8 mouse cellular contexts compared by ENCODE assay signal in genomic region chr9:106447951-106448350, GRCm38 (mm10). TPM values are rescaled to one million over a fixed set of nuclear protein-coding genes. Genes with fewer than 3 reads are reported as not detected.
DNase-seq lines count a peak whose midpoint lies in the region; ATAC-seq and TF ChIP-seq lines count a peak whose summit lies in the region.

No protein-coding gene starts in this region.

- H3K27ac ChIP-seq in heart, embryonic 11.5 days (ENCODE audit: low read depth, low read length): peak overlapping the region; percentile 59
- H3K27ac ChIP-seq in bone marrow macrophage, adult 2 months (ENCODE audit: insufficient read depth, low read depth, low read length): peak overlapping the region; percentile 55
- peak overlapping the region; percentile 63 for H3K27ac ChIP-seq in hindbrain, embryonic 16.5 days (ENCODE audit: low read depth, low read length)
- peak overlapping the region; percentile 32 for H3K27ac ChIP-seq in midbrain, embryonic 11.5 days (ENCODE audit: low read depth, low read length)

- ATAC-seq in heart, embryonic 11.5 days (replicated peaks; ENCODE audit: insufficient number of reproducible peaks, low FRiP score, low TSS enrichment): no peak
- no peak; the same call in 1 of the 2 replicates for ATAC-seq in hindbrain, embryonic 16.5 days
- ATAC-seq in midbrain, embryonic 11.5 days (ENCODE audit: low FRiP score): 0 out of 2 replicates have a peak, but pooled peaks have one; percentile 10
- no peak for ATAC-seq in CD4-positive, CD25-positive, alpha-beta regulatory T cell, adult 4 months

- H3K4me3 ChIP-seq in heart, embryonic 11.5 days (ENCODE audit: low read depth, low read length): peak overlapping the region; percentile 51; the same call in 1 of the 2 replicates
- peak overlapping the region; percentile 84 for H3K4me3 ChIP-seq in bone marrow macrophage, adult 2 months (ENCODE audit: insufficient read depth, low read length)
- H3K4me3 ChIP-seq in hindbrain, embryonic 16.5 days (ENCODE audit: low read length): peak overlapping the region; percentile 68
- no peak overlapping the region for H3K4me3 ChIP-seq in midbrain, embryonic 11.5 days (ENCODE audit: low read depth, low read length)

- no peaks in the 10 kb centered on the region for H3K36me3 ChIP-seq in heart, embryonic 11.5 days (ENCODE audit: control insufficient read depth, insufficient read depth, low read length)
- H3K36me3 ChIP-seq in hindbrain, embryonic 16.5 days (ENCODE audit: control insufficient read depth, insufficient read depth, low read length): no peaks in the 10 kb centered on the region
- no peaks in the 10 kb centered on the region for H3K36me3 ChIP-seq in midbrain, embryonic 11.5 days (ENCODE audit: control insufficient read depth, insufficient read depth, low read length)

- H3K9ac ChIP-seq in heart, embryonic 11.5 days (ENCODE audit: low read depth, low read length): peak overlapping the region; percentile 44; the same call in 1 of the 2 replicates
- peak overlapping the region; percentile 83 for H3K9ac ChIP-seq in hindbrain, embryonic 16.5 days (ENCODE audit: low read depth, low read length)
- peak overlapping the region; percentile 70; the same call in 1 of the 2 replicates for H3K9ac ChIP-seq in midbrain, embryonic 11.5 days (ENCODE audit: low read length)

- 37% methylated on average over 9 of the region's 9 CpGs for WGBS in heart, embryonic 11.5 days (ENCODE audit: insufficient replicate concordance)
- WGBS in hindbrain, embryonic 16.5 days: 35% methylated on average over 9 of the region's 9 CpGs
- 39% methylated on average over 9 of the region's 9 CpGs for WGBS in midbrain, embryonic 11.5 days

- TF ChIP-seq CTCF in bone marrow macrophage, adult 2 months (IDR thresholded peaks at IDR 0.05; ENCODE audit: low read depth, low read length): no peak

- no peaks in the 10 kb centered on the region for H3K9me3 ChIP-seq in heart, embryonic 11.5 days (replicated peaks; ENCODE audit: control insufficient read depth, low read length)
- H3K9me3 ChIP-seq in hindbrain, embryonic 16.5 days (ENCODE audit: control insufficient read depth, low read length): no peaks in the 10 kb centered on the region
- H3K9me3 ChIP-seq in midbrain, embryonic 11.5 days (ENCODE audit: control insufficient read depth, low read length): no peaks in the 10 kb centered on the region

- H3K27me3 ChIP-seq in heart, embryonic 11.5 days (ENCODE audit: control insufficient read depth, insufficient read depth, low read length): peaks cover 7% of the 10 kb centered on the region
- H3K27me3 ChIP-seq in hindbrain, embryonic 16.5 days (replicated peaks; ENCODE audit: control insufficient read depth, insufficient read depth, low read length): no peaks in the 10 kb centered on the region
- H3K27me3 ChIP-seq in midbrain, embryonic 11.5 days (ENCODE audit: control insufficient read depth, insufficient read depth, low read length): no peaks in the 10 kb centered on the region

- peaks cover 35% of the 10 kb centered on the region for H3K4me1 ChIP-seq in heart, embryonic 11.5 days (ENCODE audit: control insufficient read depth, insufficient read depth, low read length)
- H3K4me1 ChIP-seq in bone marrow macrophage, adult 2 months (ENCODE audit: control insufficient read depth, insufficient read depth, low read length): peaks cover 7% of the 10 kb centered on the region
- peaks cover 36% of the 10 kb centered on the region for H3K4me1 ChIP-seq in hindbrain, embryonic 16.5 days (ENCODE audit: control insufficient read depth, insufficient read depth, low read depth, low read length)
- H3K4me1 ChIP-seq in midbrain, embryonic 11.5 days (ENCODE audit: control insufficient read depth, insufficient read depth, low read length): peaks cover 36% of the 10 kb centered on the region

- no peak for TF ChIP-seq POLR2A in bone marrow macrophage, adult 2 months (IDR thresholded peaks at IDR 0.05; ENCODE audit: borderline replicate concordance, low read depth, low read length)

- DNase-seq in heart, adult 11 months: no peak
- no peak for DNase-seq in midbrain, embryonic 11.5 days (ENCODE audit: low spot score, missing footprints)
- no peak for DNase-seq in yolk sac, embryonic 10.5 days (ENCODE audit: low spot score)
- no peak for DNase-seq in ovary, postnatal 14 days (ENCODE audit: low spot score)

- H3K4me2 ChIP-seq in heart, embryonic 11.5 days: peak overlapping the region; percentile 85
- H3K4me2 ChIP-seq in hindbrain, embryonic 16.5 days (ENCODE audit: low read length): peak overlapping the region; percentile 80
- H3K4me2 ChIP-seq in midbrain, embryonic 11.5 days: peak overlapping the region; percentile 80

RNA-seq across cellular contexts. Expression of gene Abhd14a, which starts 0.5 kb away (rescaled TPM):
- 41.2 and 41.9 TPM in 2 replicates for polyA plus RNA-seq in heart, embryonic 11.5 days (2014; fragmentation: Nextera tagmentation; extraction: Ambion mirVana)
- 5.4 and 8.3 TPM in 2 replicates for polyA plus RNA-seq in bone marrow macrophage, adult 2 months (2012; ENCODE audit: insufficient read depth, insufficient read length, missing spikeins)
- 83.8 and 87.8 TPM in 2 replicates for polyA plus RNA-seq in hindbrain, embryonic 16.5 days (2015; fragmentation: Nextera tagmentation; extraction: Ambion mirVana)
- 30.8 and 34.5 TPM in 2 replicates for polyA plus RNA-seq in midbrain, embryonic 11.5 days (2014; fragmentation: Nextera tagmentation; extraction: Ambion mirVana)
- polyA plus RNA-seq in CD4-positive, CD25-positive, alpha-beta regulatory T cell, adult 4 months (2017; shearing (Covaris generic)): 10 to 100 TPM; 10.5 to 24.2 TPM

RNA-seq across cellular contexts. Expression of gene Abhd14b, which starts 0.7 kb away (rescaled TPM):
- polyA plus RNA-seq in heart, embryonic 11.5 days (2014; fragmentation: Nextera tagmentation; extraction: Ambion mirVana): 4.7 and 5.0 TPM in 2 replicates
- polyA plus RNA-seq in bone marrow macrophage, adult 2 months (2012; ENCODE audit: insufficient read depth, insufficient read length, missing spikeins): 27.6 and 32.0 TPM in 2 replicates
- 12.1 and 13.2 TPM in 2 replicates for polyA plus RNA-seq in hindbrain, embryonic 16.5 days (2015; fragmentation: Nextera tagmentation; extraction: Ambion mirVana)
- polyA plus RNA-seq in midbrain, embryonic 11.5 days (2014; fragmentation: Nextera tagmentation; extraction: Ambion mirVana): 3.9 and 4.5 TPM in 2 replicates
- 10 to 100 TPM; 19.4 to 21.2 TPM for polyA plus RNA-seq in CD4-positive, CD25-positive, alpha-beta regulatory T cell, adult 4 months (2017; shearing (Covaris generic))

RNA-seq across cellular contexts. Expression of gene Pcbp4, which starts 5.1 kb away (rescaled TPM):
- 77.0 and 80.4 TPM in 2 replicates for polyA plus RNA-seq in heart, embryonic 11.5 days (2014; fragmentation: Nextera tagmentation; extraction: Ambion mirVana)
- 17.8 and 19.5 TPM in 2 replicates for polyA plus RNA-seq in bone marrow macrophage, adult 2 months (2012; ENCODE audit: insufficient read depth, insufficient read length, missing spikeins)
- polyA plus RNA-seq in hindbrain, embryonic 16.5 days (2015; fragmentation: Nextera tagmentation; extraction: Ambion mirVana): 228 and 235 TPM in 2 replicates
- polyA plus RNA-seq in midbrain, embryonic 11.5 days (2014; fragmentation: Nextera tagmentation; extraction: Ambion mirVana): 219 and 256 TPM in 2 replicates
- 1 to 10 TPM; 2.9 to 3.1 TPM for polyA plus RNA-seq in CD4-positive, CD25-positive, alpha-beta regulatory T cell, adult 4 months (2017; shearing (Covaris generic))

RNA-seq across cellular contexts. Expression of gene Acy1, which starts 9.8 kb away (rescaled TPM):
- polyA plus RNA-seq in heart, embryonic 11.5 days (2014; fragmentation: Nextera tagmentation; extraction: Ambion mirVana): 23.2 and 27.7 TPM in 2 replicates
- polyA plus RNA-seq in bone marrow macrophage, adult 2 months (2012; ENCODE audit: insufficient read depth, insufficient read length, missing spikeins): 1.3 and 1.6 TPM in 2 replicates
- polyA plus RNA-seq in hindbrain, embryonic 16.5 days (2015; fragmentation: Nextera tagmentation; extraction: Ambion mirVana): 26.2 and 26.6 TPM in 2 replicates
- polyA plus RNA-seq in midbrain, embryonic 11.5 days (2014; fragmentation: Nextera tagmentation; extraction: Ambion mirVana): 29.9 and 30.4 TPM in 2 replicates
- 10 to 100 TPM; 11.6 to 12.2 TPM for polyA plus RNA-seq in CD4-positive, CD25-positive, alpha-beta regulatory T cell, adult 4 months (2017; shearing (Covaris generic))

RNA-seq across cellular contexts. Expression of gene Gpr62, which starts 17.8 kb away (rescaled TPM):
- polyA plus RNA-seq in heart, embryonic 11.5 days (2014; fragmentation: Nextera tagmentation; extraction: Ambion mirVana): 0.25 and 0.46 TPM in 2 replicates
- not detected in 2 replicates for polyA plus RNA-seq in bone marrow macrophage, adult 2 months (2012; ENCODE audit: insufficient read depth, insufficient read length, missing spikeins)
- 1.3 and 1.4 TPM in 2 replicates for polyA plus RNA-seq in hindbrain, embryonic 16.5 days (2015; fragmentation: Nextera tagmentation; extraction: Ambion mirVana)
- polyA plus RNA-seq in midbrain, embryonic 11.5 days (2014; fragmentation: Nextera tagmentation; extraction: Ambion mirVana): 0.12 and 0.23 TPM in 2 replicates
- not detected for polyA plus RNA-seq in CD4-positive, CD25-positive, alpha-beta regulatory T cell, adult 4 months (2017; shearing (Covaris generic))
